Mouse (Mus musculus) testis, adult 2 months (tissue): ENCODE results near the gene Apol6.

Experiments used
- CTCF ChIP-seq: fragments of 200-500 bp; IDR thresholded peaks from 2 replicates; pipeline ENCODE4 v1.5.1; 2012; ENCODE audit warnings: low read depth, mild to moderate bottlenecking, inconsistent platforms, low read length, moderate library complexity; ENCODE audit not compliant: control insufficient read depth, insufficient read depth, insufficient replicate concordance
- POLR2A ChIP-seq: fragments of 200-500 bp; IDR thresholded peaks from 2 replicates; pipeline ENCODE4 v1.6.1; 2012; ENCODE audit warnings: low read depth, mild to moderate bottlenecking, inconsistent platforms, low read length, moderate library complexity; ENCODE audit not compliant: control insufficient read depth

GRCm38 (mm10) chr15:77079256-77079822 is 34.8 kb downstream of the Apol6 start:
- TF ChIP-seq CTCF (no peak), POLR2A (no peak)
